Mouse (Mus musculus): ENCODE measurements around the gene Medag.

Gene Medag

GRCm38 (mm10) chr5:149411509-149412193, at the start of gene Medag:
Gene Medag (plus strand): TSS chr5:149411749.
- no peak for DNase-seq (ENCODE audit: low read depth in 2 of 2, low spot score in 2 of 2)

- no peak for DNase-seq (ENCODE audit: low read depth in 2 of 2, low spot score in 2 of 2)
Measured at GRCm38 (mm10) chr5:149362626-149363025, 48.9 kb upstream of the Medag start.

GRCm38 (mm10) chr5:149363903-149364755, 47.4 kb upstream of the Medag start:
- DNase-seq (ENCODE audit: low read depth in 2 of 2, low spot score in 2 of 2), result no peak

DNA sequence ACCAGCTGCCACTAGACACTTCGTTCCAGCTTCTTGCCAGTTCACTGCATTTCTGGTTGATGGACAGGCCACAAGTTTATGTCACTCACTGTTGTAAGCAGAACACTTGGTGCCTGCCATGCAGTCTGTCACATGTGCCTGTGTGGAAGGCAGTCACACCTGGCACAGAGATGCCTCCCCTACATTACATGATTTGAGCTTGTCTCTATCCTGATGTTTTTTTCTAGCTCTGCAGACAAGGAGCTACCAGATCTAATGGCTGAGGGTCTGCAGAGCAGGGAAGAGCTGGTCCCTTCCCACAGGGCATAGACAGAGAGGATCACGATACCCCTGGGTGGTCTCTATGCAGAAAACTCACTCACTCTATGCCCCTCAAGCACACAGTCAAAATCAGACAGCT, 44.5 kb upstream of the Medag start:
- no peak for DNase-seq (ENCODE audit: low read depth in 2 of 2, low spot score in 2 of 2)

DNA sequence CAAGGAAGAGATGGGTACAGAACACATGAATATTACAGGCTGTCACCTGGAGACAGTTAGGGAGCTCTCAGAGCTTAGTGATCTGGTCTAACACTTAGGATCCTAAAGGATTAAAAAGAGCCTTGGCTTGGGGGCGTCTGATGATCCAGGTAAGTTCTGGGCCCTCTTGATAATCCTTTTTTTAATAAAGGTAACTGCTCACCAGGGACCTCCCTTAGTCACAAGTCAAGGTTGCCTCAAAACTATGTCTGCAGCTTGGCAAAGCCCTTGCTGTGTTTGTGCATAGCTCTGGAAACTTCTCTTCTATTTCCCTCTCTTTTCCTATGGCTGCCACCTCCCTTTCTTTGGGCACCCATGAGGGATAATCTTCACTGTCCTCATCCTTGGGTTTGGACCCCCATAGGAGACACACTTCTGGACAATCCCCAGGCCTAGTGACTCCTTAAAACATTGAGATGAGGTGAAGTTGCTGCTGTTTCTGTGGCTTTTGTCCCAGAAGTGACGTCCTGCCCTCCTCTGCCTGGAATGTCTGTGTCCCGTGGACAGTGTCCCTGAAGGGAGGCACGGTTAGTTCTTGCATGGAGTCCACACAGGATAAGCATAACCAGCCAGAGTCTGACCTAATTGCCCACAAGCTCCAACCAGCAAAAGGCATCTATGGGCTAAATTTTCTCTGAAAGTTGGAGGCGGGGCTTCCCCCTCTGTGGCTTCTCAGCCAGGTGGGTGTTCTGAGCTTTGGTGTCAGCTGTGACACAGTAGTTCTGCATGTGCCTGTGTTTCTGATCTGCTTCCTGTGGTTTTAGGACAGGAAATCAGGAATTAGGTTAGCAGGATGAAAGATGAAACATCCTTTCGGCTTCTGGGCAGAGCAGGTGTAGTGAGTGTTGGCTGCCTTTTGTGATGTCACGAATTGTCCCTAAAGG, 43.7 kb upstream of the Medag start:
- peak in 1 of 2 experiments; percentile 28 for DNase-seq (ENCODE audit: low read depth in 2 of 2, low spot score in 2 of 2)

GRCm38 (mm10) chr5:149368575-149369312, 42.8 kb upstream of the Medag start:
- DNase-seq (ENCODE audit: low read depth in 2 of 2, low spot score in 2 of 2), result no peak

DNA sequence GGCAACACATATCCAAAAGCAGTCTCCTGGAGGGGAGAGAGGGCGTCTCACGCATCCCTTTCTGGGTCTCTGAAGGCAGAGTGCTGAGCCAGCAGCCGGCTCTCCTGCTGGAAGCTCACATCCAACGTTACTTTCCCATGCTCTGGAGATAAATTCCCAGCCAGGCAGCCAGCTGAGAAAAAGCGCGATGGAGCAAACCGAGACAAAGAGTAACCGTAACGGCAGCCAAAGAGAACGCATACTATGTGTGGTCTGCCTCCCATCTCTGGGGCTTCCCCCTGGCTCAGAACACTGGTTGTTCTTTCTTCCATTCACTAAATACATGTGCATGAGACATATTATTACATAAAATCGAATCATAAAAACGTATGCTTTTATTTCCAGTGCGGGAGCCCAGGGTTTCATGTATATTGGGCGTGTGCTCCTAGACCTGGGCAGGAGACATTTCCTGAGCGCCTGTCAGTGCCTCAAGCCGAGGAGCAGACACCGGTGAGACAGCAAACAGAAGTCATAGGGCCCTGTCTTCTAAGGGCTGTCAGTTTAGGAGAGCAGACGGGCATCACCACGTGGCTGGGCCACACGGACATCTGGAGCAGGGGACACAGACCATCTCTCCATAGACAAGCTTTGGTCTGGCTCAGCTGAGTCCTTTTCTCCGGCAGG, 42.0 kb upstream of the Medag start:
- DNase-seq (ENCODE audit: low read depth in 2 of 2, low spot score in 2 of 2), result no peak

GRCm38 (mm10) chr5:149372018-149372417, 39.5 kb upstream of the Medag start:
- no peak for DNase-seq (ENCODE audit: low read depth in 2 of 2, low spot score in 2 of 2)

- DNase-seq (ENCODE audit: low read depth in 2 of 2, low spot score in 2 of 2), result no peak
Measured at GRCm38 (mm10) chr5:149373224-149373623, 38.3 kb upstream of the Medag start.

DNA sequence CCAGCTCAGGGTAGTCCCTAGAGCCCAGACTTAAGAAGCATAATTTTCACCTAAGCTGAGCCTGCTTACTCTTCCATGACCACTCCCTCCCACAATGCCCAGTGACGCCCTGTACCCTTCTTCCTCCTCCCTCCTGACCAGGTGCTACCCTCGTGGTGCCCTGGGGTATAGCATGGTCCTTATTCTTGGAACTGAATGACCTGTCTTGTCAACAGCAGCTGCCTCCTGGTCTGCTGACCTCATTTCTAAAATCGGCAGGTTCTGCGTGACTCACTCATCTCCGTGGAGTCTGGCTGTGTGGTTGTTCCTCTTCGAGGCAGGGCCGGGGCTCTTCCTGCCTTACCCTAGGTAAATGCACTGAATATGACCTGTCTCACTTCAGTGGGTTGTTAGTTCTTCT, 37.5 kb upstream of the Medag start:
- peak in 1 of 2 experiments; percentile 12 for DNase-seq (ENCODE audit: low read depth in 2 of 2, low spot score in 2 of 2)

DNA sequence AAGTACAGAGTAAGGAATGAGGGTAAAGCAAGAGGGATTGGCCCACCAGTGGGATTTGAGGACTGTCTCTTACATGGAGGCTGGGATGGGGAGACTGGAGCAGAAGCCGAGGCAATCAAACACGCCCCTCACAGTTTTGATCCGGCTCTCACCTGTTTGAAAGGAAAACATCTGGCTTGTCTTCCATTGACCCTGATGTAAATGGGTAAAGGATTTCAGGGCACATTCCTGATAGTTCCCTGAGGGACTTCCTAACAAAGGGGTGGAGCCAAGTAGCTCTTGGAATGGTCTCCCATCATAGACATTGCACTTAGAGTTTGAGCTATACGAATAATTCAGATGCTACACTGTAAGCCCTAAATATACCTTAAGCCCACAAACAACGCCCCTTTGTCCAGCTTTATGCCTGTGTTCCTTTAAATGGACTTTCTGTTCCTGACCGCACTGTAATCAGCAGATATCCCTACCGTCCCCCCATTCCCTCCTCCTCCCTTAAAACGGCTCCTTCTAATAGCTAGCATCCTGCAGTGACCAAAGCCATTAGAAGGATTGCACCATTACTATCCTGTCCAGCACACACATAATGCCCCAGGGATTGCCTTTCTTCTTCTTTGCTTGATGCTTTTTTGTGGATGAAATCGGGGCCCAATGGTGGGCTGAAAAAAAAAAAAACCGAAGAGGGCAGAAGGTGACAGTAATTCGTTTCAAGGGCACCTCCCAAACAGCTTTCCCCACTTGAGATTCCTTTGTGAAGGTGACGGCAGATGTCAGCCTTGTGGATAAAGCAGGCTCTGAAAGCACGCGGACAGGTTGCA, 36.3 kb upstream of the Medag start:
- DNase-seq (ENCODE audit: low read depth in 2 of 2, low spot score in 2 of 2), result no peak

DNA sequence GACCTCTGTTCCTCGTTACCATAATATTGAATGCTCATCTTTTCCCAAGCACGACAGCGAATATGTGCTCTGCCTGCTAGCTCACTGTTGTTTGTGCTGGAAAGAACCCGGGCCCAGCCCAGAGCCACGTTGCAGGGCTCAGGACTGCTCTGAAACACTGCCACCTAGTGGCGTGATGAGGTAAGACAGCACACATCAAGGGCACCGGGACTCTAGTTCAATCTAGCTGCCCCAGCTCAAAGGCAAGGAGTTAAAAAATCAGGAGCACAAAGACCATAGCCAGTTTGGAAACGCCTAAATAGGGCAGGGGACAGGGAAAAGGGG, 35.7 kb upstream of the Medag start:
- DNase-seq (ENCODE audit: low read depth in 2 of 2, low spot score in 2 of 2), result peak; percentile 72 to 79

- no peak for DNase-seq (ENCODE audit: low read depth in 2 of 2, low spot score in 2 of 2)
Measured at GRCm38 (mm10) chr5:149376367-149376766, 35.2 kb upstream of the Medag start.

DNA sequence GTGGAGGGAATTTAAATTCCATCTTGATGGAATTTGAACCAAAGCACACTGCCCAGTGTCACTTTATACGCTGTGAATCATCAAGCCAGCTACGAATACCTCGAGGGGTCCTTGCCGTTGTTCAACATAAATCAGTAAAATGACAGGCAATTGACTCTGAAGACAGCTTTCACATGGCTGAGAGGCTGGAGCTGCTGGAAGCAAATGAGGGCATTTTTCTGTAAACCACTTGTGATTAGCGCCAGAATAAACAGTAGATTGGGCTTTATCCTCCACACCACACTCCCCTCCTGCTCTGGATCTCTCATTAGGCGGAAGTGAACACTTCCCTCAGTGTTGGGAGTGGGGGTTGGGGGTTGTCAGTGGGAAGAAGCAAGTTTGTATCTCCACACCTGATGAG, 34.3 kb upstream of the Medag start:
- no peak for DNase-seq (ENCODE audit: low read depth in 2 of 2, low spot score in 2 of 2)

DNA sequence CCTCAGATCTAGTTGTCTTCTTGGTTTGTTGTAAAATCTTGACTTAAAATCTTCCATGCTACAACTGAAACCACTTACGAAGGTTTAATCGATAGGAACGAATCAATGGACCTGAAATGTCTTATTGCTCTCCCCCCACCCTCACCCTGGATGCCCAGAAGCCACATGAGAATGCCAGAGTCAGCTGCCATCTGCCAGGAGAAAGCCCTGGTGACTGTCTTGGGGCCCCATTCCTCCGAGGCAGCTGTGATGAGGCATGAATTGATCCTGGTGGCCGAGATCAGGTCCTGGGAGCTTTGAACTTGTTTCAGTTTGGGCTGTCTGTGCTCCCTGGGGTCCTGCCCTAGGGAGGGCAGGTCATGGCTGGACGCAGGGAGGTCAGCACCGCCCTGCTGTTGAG, 33.0 kb upstream of the Medag start:
- no peak for DNase-seq (ENCODE audit: low read depth in 2 of 2, low spot score in 2 of 2)

GRCm38 (mm10) chr5:149379131-149379784, 32.3 kb upstream of the Medag start:
- DNase-seq (ENCODE audit: low read depth in 2 of 2, low spot score in 2 of 2), result no peak

DNA sequence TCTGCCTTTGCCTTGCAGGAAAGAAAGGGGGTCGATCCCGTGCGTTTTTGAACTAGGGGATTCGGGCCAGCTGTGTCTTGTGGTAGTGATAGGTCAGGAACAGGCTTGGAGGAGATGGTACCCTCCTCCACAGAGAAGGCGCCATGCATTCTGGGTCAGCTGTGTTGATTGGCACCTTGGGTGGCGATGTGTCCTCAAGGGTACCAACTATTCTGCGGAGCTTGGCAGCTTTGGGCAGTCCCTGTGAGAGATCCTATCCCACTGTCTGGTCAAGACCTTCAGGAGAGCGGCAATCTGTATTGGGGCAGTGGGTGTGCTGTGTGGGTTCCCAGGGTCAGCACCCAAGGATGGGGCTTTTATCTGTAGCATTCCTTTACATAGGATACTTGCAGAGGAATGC, 31.7 kb upstream of the Medag start:
- DNase-seq (ENCODE audit: low read depth in 2 of 2, low spot score in 2 of 2), result no peak

- no peak for DNase-seq (ENCODE audit: low read depth in 2 of 2, low spot score in 2 of 2)
Measured at GRCm38 (mm10) chr5:149380388-149380916, 31.1 kb upstream of the Medag start.

DNA sequence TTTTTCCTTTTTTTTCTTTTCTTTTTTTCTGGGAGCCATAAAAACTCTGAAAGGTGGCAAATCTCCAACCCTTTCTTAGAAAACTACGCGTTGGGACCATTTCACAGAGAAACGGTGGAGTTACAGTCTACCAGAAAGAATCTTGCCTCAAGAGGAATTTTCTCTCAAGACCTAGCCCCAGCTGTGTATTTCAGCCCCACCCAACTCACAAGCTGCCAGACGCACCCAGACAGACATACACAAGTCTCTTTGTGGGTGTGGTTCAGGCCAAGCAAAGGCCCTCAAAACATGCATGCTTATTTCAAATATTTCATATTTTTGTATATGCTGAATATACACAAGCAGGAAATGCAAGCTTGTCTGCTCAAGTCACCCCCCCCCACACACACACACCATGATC, 29.6 kb upstream of the Medag start:
- DNase-seq (ENCODE audit: low read depth in 2 of 2, low spot score in 2 of 2), result no peak

Data from CD8-positive naive resting alpha-beta T cell, adult 2 months (primary cell).